Mouse (Mus musculus): Measurements from ENCODE around the gene Rab8b.

- TF ChIP-seq CTCF (IDR thresholded peaks at IDR 0.05; ENCODE audit: borderline replicate concordance, extremely low read depth, insufficient read depth, insufficient read length) (no peak), POLR2A (IDR thresholded peaks at IDR 0.05; ENCODE audit: borderline replicate concordance, extremely low read depth, insufficient read depth, insufficient read length, poor library complexity, severe bottlenecking) (no peak)
Measured at GRCm38 (mm10) chr9:66905990-66906389, 13.5 kb downstream of the Rab8b start.

Data from brain, embryonic 14.5 days (tissue).